Mouse (Mus musculus): ENCODE data around the gene Tbc1d17. TPM values are rescaled to one million over a fixed set of nuclear protein-coding genes. Genes with fewer than 3 reads are reported as not detected.

Gene Tbc1d17
- total RNA-seq, 2 experiments from 2014 or later = 87.9 to 92.0 TPM

GRCm38 (mm10) chr7:44810819-44811557 is 37.9 kb downstream of the Tbc1d17 start:
- DNase-seq (ENCODE audit: low spot score in 2 of 2) = no peak

- DNase-seq (ENCODE audit: low spot score in 2 of 2) = no peak
Observed at GRCm38 (mm10) chr7:44810365-44810764, 38.5 kb downstream of the Tbc1d17 start.

DNA sequence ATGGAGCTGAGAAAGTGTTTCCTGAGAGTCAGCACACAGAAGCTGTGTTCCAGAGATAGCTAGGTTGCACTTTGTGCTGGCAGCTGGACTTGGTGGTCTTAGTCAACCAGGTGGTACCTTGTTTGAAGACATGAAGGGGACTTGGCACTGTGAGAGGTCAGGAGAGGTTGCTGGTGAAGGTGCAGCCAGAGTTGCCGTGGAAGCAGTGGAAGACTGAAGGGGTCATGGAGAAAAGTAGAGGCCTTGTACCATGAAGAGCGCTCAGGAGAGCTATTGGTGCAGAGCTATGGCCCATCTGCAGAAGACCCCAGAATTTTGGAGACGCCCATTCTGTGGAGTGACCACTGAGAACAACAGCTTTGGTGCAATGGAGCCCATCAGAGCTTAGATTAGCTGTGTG is 39.4 kb downstream of the Tbc1d17 start:
- peak in 1 of 2 experiments; percentile 1 for DNase-seq (ENCODE audit: low spot score in 2 of 2)

GRCm38 (mm10) chr7:44808927-44809326 is 40.0 kb downstream of the Tbc1d17 start:
- DNase-seq (ENCODE audit: low spot score in 2 of 2) = no peak

DNA sequence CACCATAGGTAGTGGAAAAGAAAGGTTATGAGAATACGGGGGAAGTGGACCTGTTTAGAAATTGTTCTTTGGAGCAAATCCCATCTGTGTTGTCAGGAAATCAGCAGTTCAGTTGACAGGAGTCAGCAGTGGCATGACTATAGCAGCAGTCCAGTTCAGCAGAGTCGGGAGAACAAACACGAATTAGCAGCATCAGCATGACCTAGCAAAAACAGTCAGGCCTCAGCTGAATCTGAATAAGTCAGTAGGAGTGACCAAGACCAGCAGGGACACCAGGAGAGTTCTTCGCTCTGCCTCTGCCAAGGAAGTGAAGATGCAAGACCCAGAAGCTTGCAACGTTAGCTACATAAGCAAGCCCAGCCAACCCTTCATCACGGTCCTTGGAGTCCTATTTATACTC is 56.1 kb downstream of the Tbc1d17 start:
- DNase-seq (ENCODE audit: low spot score in 2 of 2) = no peak

DNA sequence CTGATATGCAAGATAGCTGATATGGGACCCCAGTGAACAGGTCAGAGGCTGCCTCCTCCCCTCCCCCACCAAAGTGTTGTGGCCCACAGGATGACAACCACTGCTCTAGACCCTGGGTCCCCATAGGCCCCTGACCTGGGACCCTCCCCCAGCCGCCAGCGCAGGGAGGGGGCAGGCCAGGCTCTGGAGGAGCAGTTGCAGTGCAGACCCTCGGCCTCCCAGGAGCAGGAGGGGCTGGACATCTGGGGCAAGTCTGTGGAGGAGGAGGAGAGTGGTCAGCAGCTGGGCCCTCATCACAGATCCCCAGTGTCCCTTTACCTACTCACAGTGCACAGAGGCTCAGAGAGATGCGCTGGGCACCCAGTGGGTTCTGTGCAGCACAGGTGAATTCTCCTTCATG is 58.8 kb downstream of the Tbc1d17 start:
- DNase-seq (ENCODE audit: low spot score in 2 of 2) = no peak

DNA sequence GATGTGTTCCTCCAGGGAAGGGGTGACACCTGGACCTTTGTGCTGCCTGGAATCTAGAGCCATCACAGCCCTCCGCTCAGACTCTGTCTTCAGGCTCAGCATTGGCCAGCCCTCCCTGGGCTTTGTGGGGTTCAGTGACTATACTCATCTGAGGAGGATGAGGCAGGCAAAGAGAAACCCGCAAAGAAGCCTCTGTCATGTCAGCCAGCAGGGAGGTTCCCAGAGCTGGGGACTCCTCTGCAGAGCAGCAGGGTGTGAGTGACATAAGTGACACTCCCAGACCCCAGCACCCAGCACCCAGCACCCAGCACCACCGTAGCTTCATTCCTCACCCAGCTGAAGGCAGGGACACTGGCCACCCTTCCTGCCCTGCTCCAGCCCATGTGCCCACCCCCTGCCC is 59.3 kb downstream of the Tbc1d17 start:
- DNase-seq (ENCODE audit: low spot score in 2 of 2) = no peak

Small RNA genes within 50 kb of the gene (microRNA-seq; reads per million reads assigned to microRNA genes)
- not detected for gene Mir707

Other genes with a start within 250 kb of the Tbc1d17 start
- gene Myh14, start 178.2 kb downstream of the Tbc1d17 start, total RNA-seq (2021) = 1 to 10 TPM; 7.0 to 8.2 TPM
- not detected for gene Izumo2, start 140.3 kb downstream of the Tbc1d17 start, total RNA-seq (2021)
- 10 to 100 TPM; 42.8 to 43.4 TPM for gene Vrk3, start 100.7 kb downstream of the Tbc1d17 start, total RNA-seq (2021)
- 1 to 10 TPM; 1.1 to 1.3 TPM for gene Zfp473, start 98.0 kb downstream of the Tbc1d17 start, total RNA-seq (2021)
- gene Nup62, start 33.0 kb downstream of the Tbc1d17 start, total RNA-seq (2021) = 10 to 100 TPM; 60.1 to 65.5 TPM
- gene Il4i1, start 32.7 kb downstream of the Tbc1d17 start, total RNA-seq (2021) = 1 to 10 TPM; 1.1 to 1.8 TPM
- gene Atf5, start 32.4 kb downstream of the Tbc1d17 start, total RNA-seq (2021) = 100 to 1,000 TPM in 1 of 2 experiments, 10 to 100 TPM in 1; 59.8 to 104 TPM
- gene Akt1s1, start 88 bp downstream of the Tbc1d17 start, total RNA-seq (2021) = 100 to 1,000 TPM; 119 to 134 TPM
- 10 to 100 TPM; 50.8 to 54.6 TPM for gene Pnkp, start 8.1 kb upstream of the Tbc1d17 start, total RNA-seq (2021)
- gene Ptov1, start 20.7 kb upstream of the Tbc1d17 start, total RNA-seq (2021) = 100 to 1,000 TPM; 385 to 394 TPM
- 100 to 1,000 TPM; 117 to 121 TPM for gene Med25, start 43.6 kb upstream of the Tbc1d17 start, total RNA-seq (2021)
- gene Fuz, start 47.0 kb upstream of the Tbc1d17 start, total RNA-seq (2021) = 10 to 100 TPM; 24.6 to 26.7 TPM
- gene Ap2a1, start 80.4 kb upstream of the Tbc1d17 start, total RNA-seq (2021) = 100 to 1,000 TPM in 1 of 2 experiments, 10 to 100 TPM in 1; 99.9 to 107 TPM
- under 1 TPM in 1 of 2 experiments, not detected in 1; 0.39 TPM for gene Tsks, start 94.1 kb upstream of the Tbc1d17 start, total RNA-seq (2021)
- 10 to 100 TPM; 28.0 to 31.1 TPM for gene Cpt1c, start 125.8 kb upstream of the Tbc1d17 start, total RNA-seq (2021)
- gene Prmt1, start 137.5 kb upstream of the Tbc1d17 start, total RNA-seq (2021) = 100 to 1,000 TPM; 380 to 390 TPM
- 100 to 1,000 TPM; 106 to 111 TPM for gene Irf3, start 148.6 kb upstream of the Tbc1d17 start, total RNA-seq (2021)
- 10 to 100 TPM; 23.8 to 28.5 TPM for gene Bcl2l12, start 149.6 kb upstream of the Tbc1d17 start, total RNA-seq (2021)
- 100 to 1,000 TPM; 114 TPM for gene Scaf1, start 167.3 kb upstream of the Tbc1d17 start, total RNA-seq (2021)
- gene Rras, start 168.9 kb upstream of the Tbc1d17 start, total RNA-seq (2021) = 10 to 100 TPM; 58.9 to 59.7 TPM
- gene Prr12, start 203.8 kb upstream of the Tbc1d17 start, total RNA-seq (2021) = 10 to 100 TPM; 76.4 to 85.1 TPM
- 10 to 100 TPM; 61.1 to 71.2 TPM for gene Nosip, start 213.3 kb upstream of the Tbc1d17 start, total RNA-seq (2021)
- 10 to 100 TPM; 17.9 to 18.6 TPM for gene Prrg2, start 213.6 kb upstream of the Tbc1d17 start, total RNA-seq (2021)
- 10 to 100 TPM; 77.0 to 81.8 TPM for gene Rcn3, start 243.1 kb upstream of the Tbc1d17 start, total RNA-seq (2021)

Data from adrenal gland, postnatal 4 days (tissue).